Mouse (Mus musculus): ENCODE measurements around the gene Clasp1.

The Clasp1 gene

DNA sequence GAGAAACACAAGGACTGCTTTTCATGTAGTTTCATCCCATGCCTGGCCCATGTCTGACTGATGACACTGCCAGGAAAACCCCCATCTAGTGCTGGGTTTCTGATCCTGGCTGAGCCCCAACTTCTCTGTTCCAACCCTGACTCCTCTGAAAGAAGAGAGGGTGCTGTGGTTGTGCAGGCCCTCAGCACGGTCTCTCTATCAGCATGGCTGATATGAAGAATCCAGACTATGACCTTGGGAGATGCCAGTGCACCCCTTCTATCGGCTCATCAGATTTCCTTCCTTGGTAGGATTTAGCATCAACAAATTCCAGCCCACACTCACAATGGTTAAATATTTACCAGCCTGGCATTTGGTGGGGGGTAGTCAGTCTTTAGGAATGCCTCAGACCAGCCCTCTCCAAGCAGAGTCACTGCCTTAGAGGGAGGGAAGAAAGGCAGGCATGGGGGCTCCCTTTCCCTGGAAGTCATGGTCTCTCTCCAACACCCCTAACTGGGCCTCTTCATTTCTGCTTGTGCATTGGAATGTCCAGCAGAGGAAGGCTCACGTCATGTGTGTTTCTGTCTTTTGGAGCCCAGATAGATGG, 272.1 kb downstream of the Clasp1 start:
- no peak for DNase-seq (ENCODE audit: low spot score)

Data from urinary bladder, postnatal 10 days (tissue).